Mouse (Mus musculus) cerebellum, adult 2 months (tissue): ENCODE data around the gene Strip1. TPM values are rescaled to one million over a fixed set of nuclear protein-coding genes. Genes with fewer than 3 reads are reported as not detected.

Source experiments
- DNase-seq, 2 experiments: peaks; one replicate each; pipeline ENCODE4 v3.0.0; 2021
- H3K27ac ChIP-seq: fragments of 200-500 bp; 2 replicates; pipeline ENCODE4 v1.5.1; 2012; ENCODE audit warnings: low read length, control low read depth, inconsistent platforms; ENCODE audit not compliant: insufficient read depth
- H3K27me3 ChIP-seq: fragments of 200-500 bp; 2 replicates; pipeline ENCODE4 v1.6.1; 2012; ENCODE audit warnings: inconsistent platforms, mild to moderate bottlenecking, low read length, moderate library complexity; ENCODE audit not compliant: control insufficient read depth, insufficient read depth
- H3K4me1 ChIP-seq: fragments of 200-500 bp; 2 replicates; pipeline ENCODE4 v1.6.1; 2011; ENCODE audit warnings: low read length; ENCODE audit not compliant: control insufficient read depth, insufficient read depth
- H3K4me3 ChIP-seq: fragments of 200-500 bp; replicated peaks from 2 replicates; pipeline ENCODE3; 2011; ENCODE audit warnings: mild to moderate bottlenecking, low read depth, low read length, control low read depth; ENCODE audit not compliant: insufficient read depth
- CTCF ChIP-seq: fragments of 200-500 bp; IDR thresholded peaks from 2 replicates; pipeline ENCODE4 v1.5.1; 2011; ENCODE audit warnings: low read depth, mild to moderate bottlenecking, control low read depth, low read length, moderate library complexity, borderline replicate concordance; ENCODE audit not compliant: insufficient read depth
- POLR2A ChIP-seq: fragments of 200-500 bp; IDR thresholded peaks from 2 replicates; pipeline ENCODE4 v1.6.1; 2011; ENCODE audit warnings: low read length, control low read depth, borderline replicate concordance; ENCODE audit not compliant: insufficient read depth
- WGBS: fragments of 180-500 bp; shearing (Covaris S2); methylation state at CpG from one replicate; pipeline ENCODE4 v1.1.7; 2018; 5-methylcytosine and 5-hydroxymethylcytosine counted together
- polyA plus RNA-seq: library from polyadenylated mRNA; depleted of rRNA; stranded (reverse); fragments of >200 nt; gene quantifications from 2 replicates; pipeline ENCODE4 v1.2.3, GENCODE M21; 2012; rRNA removed

Gene Strip1
- 93.6 and 97.3 TPM in 2 replicates for polyA plus RNA-seq

DNA sequence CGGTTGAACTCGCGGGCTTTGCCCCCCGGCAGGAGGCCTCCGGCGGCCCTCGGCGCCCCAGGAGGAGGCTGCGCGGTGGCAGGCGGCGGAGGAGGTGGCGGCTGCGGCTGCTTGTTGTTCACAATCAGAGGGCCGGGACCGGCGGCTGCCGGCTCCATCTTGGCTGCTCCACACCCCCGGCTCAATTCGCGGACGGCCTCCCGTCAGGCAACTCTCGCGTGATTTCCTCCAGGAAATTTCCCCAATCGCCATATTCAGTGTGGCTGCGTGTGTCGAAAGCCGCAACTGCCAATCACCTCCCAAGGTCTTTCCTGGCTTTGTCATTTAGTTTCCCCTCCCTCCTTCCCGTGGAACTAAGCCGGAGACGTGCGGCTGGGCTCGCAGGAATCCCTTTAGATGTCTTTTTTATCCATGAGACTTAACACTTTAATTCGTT is at the start of gene Strip1:
Strip1 (minus strand) TSS at position 172 of the 436 bp plus-strand sequence.
- H3K27ac ChIP-seq, result peak within 1 kb of the TSS; percentile 72
- TF ChIP-seq CTCF (no peak), POLR2A (peak; percentile 88; the same call in 1 of the 2 replicates)
- H3K4me3 ChIP-seq, result peak within 1 kb of the TSS; percentile 63
- no peaks in the 10 kb centered on the region; the same call in 1 of the 2 replicates for H3K4me1 ChIP-seq
- WGBS, result under 1% methylated on average over 35 of the region's 35 CpGs
- H3K27me3 ChIP-seq, result no peaks in the 10 kb centered on the region
- peak; percentile 94 to 96 for DNase-seq

DNA sequence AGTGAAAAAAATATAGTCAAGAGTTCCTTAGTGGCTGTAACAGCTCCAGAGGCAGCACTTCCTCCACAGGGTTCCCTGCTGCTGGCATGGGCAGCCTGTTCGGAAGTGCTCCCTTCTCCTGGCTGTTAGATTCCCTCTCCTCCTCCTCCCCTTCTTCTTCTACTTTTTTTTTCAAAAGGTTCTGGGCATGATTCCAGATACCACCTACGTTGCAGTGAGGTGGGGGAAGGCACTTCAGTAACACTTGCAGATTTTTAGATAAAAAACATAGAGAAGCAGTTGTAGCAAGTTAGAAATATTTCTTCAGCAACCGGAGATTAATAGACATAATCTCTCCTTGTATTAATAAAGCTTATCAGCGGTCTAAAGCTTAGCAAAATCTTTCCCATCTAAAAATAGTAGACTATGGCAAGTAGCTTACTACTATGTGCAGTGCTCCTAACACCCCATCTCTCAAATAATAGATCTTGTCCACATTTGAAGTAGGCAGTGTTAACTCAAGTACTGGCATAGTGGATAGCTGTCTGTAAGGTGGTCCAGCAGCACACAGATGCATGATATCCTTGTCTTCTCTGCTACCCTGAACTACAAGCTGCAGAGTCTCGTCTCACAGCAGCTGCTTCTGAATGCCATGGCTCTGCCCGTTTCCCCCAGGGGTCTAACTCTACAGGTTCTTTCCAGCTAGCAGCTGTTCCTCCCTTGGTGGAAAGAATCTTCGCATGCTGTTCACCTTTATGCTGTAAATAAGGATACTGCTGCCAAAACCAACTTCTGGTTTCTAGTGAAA is 49.5 kb upstream of the Strip1 start:
- H3K27ac ChIP-seq, result peak overlapping the region; percentile 26; the same call in 1 of the 2 replicates
- no peaks in the 10 kb centered on the region for H3K27me3 ChIP-seq
- no peak overlapping the region for H3K4me3 ChIP-seq
- peak; percentile 34 to 66 for DNase-seq
- WGBS, result 13% methylated on average over 7 of the region's 7 CpGs
- TF ChIP-seq POLR2A (no peak), CTCF (no peak)
- H3K4me1 ChIP-seq, result peaks cover 14% of the 10 kb centered on the region; the same call in 1 of the 2 replicates

DNA sequence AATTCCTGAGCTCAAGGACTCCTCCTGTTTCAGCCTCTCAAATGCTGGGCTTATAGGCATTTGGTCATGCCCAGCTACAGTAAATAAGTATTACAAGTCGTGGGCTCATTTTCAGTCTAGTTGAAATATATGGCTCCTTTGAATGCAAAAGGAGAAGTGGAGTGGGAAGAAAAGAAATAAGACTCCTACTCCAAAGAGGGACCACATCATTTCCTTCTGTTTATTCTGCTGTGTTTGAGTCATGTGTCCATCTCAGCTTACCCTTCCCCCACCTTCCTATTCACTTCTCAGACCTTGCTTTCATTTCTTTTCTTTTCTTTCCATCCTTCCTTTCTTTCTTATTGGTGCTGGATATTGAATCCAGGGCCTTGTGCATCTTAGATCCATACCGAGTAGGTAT is 40.0 kb upstream of the Strip1 start:
- TF ChIP-seq CTCF, result no peak
- no peak for TF ChIP-seq POLR2A
- no peak for DNase-seq
- Histone ChIP-seq H3K27ac (no peak overlapping the region), H3K4me1 (no peaks in the 10 kb centered on the region), H3K4me3 (no peak overlapping the region), H3K27me3 (no peaks in the 10 kb centered on the region)
- 94% methylated on average over 2 of the region's 2 CpGs for WGBS

DNA sequence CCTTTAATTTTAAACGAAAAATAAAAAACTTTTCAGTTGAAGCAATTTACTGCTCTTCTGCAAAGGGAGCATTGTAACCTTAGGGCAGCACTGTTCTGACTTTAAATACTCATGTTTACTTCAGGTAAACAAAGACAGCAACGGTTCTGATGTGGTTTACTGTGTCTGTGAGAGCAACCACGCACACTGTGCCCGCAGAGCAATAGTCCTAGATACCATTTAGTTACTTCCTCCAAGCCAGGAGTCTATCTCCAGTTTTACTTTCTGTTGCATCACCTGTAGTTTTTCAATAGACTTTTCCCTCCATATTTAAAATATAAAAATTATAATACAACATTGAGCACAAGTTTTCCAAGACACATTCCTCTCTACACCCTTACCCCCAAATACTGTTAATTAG is 39.0 kb upstream of the Strip1 start:
- Histone ChIP-seq H3K4me3 (no peak overlapping the region), H3K27ac (no peak overlapping the region), H3K4me1 (no peaks in the 10 kb centered on the region), H3K27me3 (no peaks in the 10 kb centered on the region)
- no peak for DNase-seq
- TF ChIP-seq CTCF (no peak), POLR2A (no peak)
- 91% methylated on average over 4 of the region's 4 CpGs for WGBS

DNA sequence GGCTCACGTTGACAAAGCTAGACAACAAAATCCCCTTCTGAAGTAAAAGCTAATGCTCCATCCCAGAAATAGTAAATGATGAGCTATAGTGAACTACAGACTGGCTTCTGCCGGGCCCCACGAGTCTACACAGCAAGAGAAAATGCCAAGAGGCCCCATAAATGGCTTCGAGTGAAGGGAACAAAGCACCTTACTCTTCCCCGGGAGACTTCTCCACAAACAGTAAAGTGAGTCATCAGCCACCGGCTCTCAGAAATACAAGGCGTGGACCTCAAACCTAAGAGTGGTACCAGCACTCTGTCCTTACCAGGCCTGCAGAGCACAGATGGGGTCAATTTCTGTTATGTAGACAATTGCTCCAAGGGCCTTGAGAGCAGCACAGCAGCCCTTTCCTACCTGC is 37.3 kb upstream of the Strip1 start:
- DNase-seq, result no peak
- H3K4me3 ChIP-seq, result no peak overlapping the region
- no peaks in the 10 kb centered on the region for H3K4me1 ChIP-seq
- no peak for TF ChIP-seq POLR2A
- TF ChIP-seq CTCF, result no peak
- H3K27me3 ChIP-seq, result no peaks in the 10 kb centered on the region
- WGBS, result 87% methylated on average over 7 of the region's 7 CpGs
- no peak overlapping the region for H3K27ac ChIP-seq

DNA sequence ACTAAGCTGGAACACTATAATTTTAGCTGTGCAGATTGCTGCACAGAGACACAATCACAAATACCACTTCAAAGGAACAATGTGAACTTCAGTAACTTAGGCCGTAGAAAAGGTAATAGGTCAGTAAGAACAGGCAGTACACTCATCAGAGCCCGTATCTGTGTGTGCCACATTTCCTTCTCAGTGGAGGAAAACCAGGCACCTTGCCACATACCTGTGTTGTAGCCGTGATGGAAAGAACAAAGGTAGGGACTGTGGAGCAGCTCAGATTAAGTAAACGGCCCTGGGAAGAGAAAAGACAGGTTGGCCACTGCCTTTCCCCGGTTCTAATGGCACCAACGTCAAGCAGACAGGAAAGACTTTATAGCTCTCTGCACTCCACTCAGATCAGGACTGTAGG is 35.9 kb upstream of the Strip1 start:
- DNase-seq, result no peak
- Histone ChIP-seq H3K27ac (no peak overlapping the region), H3K27me3 (no peaks in the 10 kb centered on the region), H3K4me3 (no peak overlapping the region), H3K4me1 (no peaks in the 10 kb centered on the region)
- WGBS, result 84% methylated on average over 6 of the region's 6 CpGs
- no peak for TF ChIP-seq CTCF
- TF ChIP-seq POLR2A, result no peak

DNA sequence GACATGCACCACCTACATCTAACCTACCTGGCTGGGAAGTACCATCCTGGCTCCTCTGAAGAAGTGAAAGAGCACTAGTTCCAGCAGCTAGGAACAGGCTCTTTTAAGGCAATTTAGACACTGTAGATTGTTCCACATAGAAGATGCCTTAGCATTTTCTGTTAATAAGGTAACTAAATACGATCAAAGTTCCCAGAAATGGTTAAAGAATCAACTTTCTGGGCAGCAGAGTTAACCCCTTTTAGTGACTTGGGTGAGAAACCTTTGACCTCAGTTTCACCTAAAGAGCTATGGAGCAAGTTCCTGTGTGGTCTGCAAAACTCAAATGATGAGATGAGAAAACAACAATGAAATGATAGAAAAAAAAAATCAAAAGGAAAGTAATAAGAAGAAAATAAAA is 33.1 kb upstream of the Strip1 start:
- no peak overlapping the region for H3K4me3 ChIP-seq
- H3K27me3 ChIP-seq, result no peaks in the 10 kb centered on the region
- H3K4me1 ChIP-seq, result no peaks in the 10 kb centered on the region
- no peak overlapping the region for H3K27ac ChIP-seq
- WGBS, result 86% methylated on average over 1 of the region's 1 CpGs
- TF ChIP-seq POLR2A (no peak), CTCF (no peak)
- no peak for DNase-seq

DNA sequence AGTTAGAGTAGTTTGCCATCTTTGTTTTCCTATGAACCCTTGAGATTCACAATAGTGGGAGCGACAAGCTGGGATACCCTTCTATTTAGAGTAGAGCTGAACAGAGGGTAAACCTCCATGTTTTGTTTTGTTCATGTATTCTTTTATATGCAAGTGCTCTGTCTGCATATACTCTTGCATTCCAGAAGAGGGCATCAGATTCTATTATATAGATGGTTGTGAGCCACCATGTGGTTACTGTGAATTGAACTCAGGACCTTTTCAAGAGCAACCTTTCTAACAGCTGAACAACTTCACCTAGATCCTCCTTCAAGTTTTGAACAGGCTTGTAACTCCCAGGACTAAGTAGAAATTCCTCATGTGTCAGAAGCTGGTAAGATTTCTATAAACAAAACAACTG is 27.5 kb upstream of the Strip1 start:
- DNase-seq, result no peak
- Histone ChIP-seq H3K27me3 (no peaks in the 10 kb centered on the region), H3K4me3 (no peak overlapping the region), H3K27ac (no peak overlapping the region), H3K4me1 (no peaks in the 10 kb centered on the region)
- 97% methylated on average over 1 of the region's 1 CpGs for WGBS
- TF ChIP-seq CTCF (no peak), POLR2A (no peak)
